Mouse (Mus musculus) liver, embryonic 11.5 days (tissue): ENCODE measurements around the gene Ercc2. TPM values are rescaled to one million over a fixed set of nuclear protein-coding genes. Genes with fewer than 3 reads are reported as not detected.

Experiments used
- ATAC-seq: fragments of 200-750 bp; cut with Nextera tagmentation; replicated peaks from 2 replicates; pipeline ENCODE4 v1.8.0; 2017; ENCODE audit warnings: moderate number of reproducible peaks, mild to moderate bottlenecking, moderate TSS enrichment, moderate library complexity; ENCODE audit not compliant: low FRiP score
- DNase-seq: peaks from one replicate; pipeline ENCODE4 v3.0.0-alpha.2; 2017; ENCODE audit warnings: low spot score
- H3K27ac ChIP-seq: fragments of 300-500 bp; sonication (generic); 2 replicates; pipeline ENCODE4 v1.5.1; 2014; ENCODE audit warnings: mild to moderate bottlenecking, low read depth, low read length, control low read depth
- H3K27me3 ChIP-seq: fragments of 300-500 bp; sonication (generic); replicated peaks from 2 replicates; pipeline ENCODE4 v1.6.1; 2014; ENCODE audit warnings: low read length, mixed read lengths; ENCODE audit not compliant: control insufficient read depth, insufficient read depth
- H3K36me3 ChIP-seq: fragments of 300-500 bp; sonication (generic); 2 replicates; pipeline ENCODE4 v1.6.1; 2014; ENCODE audit warnings: mild to moderate bottlenecking, low read length, moderate library complexity, mixed read lengths; ENCODE audit not compliant: control insufficient read depth, insufficient read depth
- H3K4me1 ChIP-seq: fragments of 300-500 bp; sonication (generic); replicated peaks from 2 replicates; pipeline ENCODE4 v1.6.1; 2014; ENCODE audit warnings: low read length, mixed read lengths; ENCODE audit not compliant: control insufficient read depth, insufficient read depth
- H3K4me2 ChIP-seq: fragments of 300-500 bp; sonication (generic); 2 replicates; pipeline ENCODE4 v1.6.1; 2014; ENCODE audit warnings: mild to moderate bottlenecking, control low read depth, moderate library complexity
- H3K4me3 ChIP-seq: fragments of 300-500 bp; sonication (generic); 2 replicates; pipeline ENCODE4 v1.5.1; 2014; ENCODE audit warnings: low read depth, low read length, control low read depth
- H3K9ac ChIP-seq: fragments of 300-500 bp; sonication (generic); 2 replicates; pipeline ENCODE4 v1.6.1; 2014; ENCODE audit warnings: low read depth, low read length, control low read depth
- H3K9me3 ChIP-seq: fragments of 300-500 bp; sonication (generic); 2 replicates; pipeline ENCODE4 v1.6.1; 2016; ENCODE audit warnings: low read length, inconsistent platforms, mixed read lengths; ENCODE audit not compliant: control insufficient read depth
- WGBS: fragments of 180-500 bp; shearing (Covaris S2); extraction: QIAGEN DNeasy Blood & Tissue Kit; methylation state at CpG from one replicate; pipeline ENCODE4 v1.1.7; 2014; 5-methylcytosine and 5-hydroxymethylcytosine counted together
- polyA plus RNA-seq: library from polyadenylated mRNA; unstranded; fragments of >200 nt; fragmentation: Nextera tagmentation; extraction: Ambion mirVana; gene quantifications from 2 replicates; pipeline ENCODE4 v1.2.1, GENCODE M21; 2014

Gene Ercc2
- polyA plus RNA-seq, 1 experiment from 2014 or later, result 15.6 TPM

- Histone ChIP-seq H3K9ac (no peak overlapping the region), H3K4me3 (no peak overlapping the region), H3K27me3 (peaks cover 18% of the 10 kb centered on the region), H3K36me3 (no peaks in the 10 kb centered on the region), H3K27ac (no peak overlapping the region), H3K9me3 (no peaks in the 10 kb centered on the region), H3K4me1 (peaks cover 25% of the 10 kb centered on the region), H3K4me2 (no peak overlapping the region)
- DNase-seq (no peak), ATAC-seq (no peak)
- WGBS, result 70% methylated on average over 4 of the region's 4 CpGs
Measured at GRCm38 (mm10) chr7:19365376-19365775, 16.4 kb upstream of the Ercc2 start.

GRCm38 (mm10) chr7:19368380-19368779 is 13.4 kb upstream of the Ercc2 start:
- ATAC-seq (no peak), DNase-seq (peak; percentile 60)
- Histone ChIP-seq H3K4me3 (no peak overlapping the region), H3K27me3 (peaks cover 14% of the 10 kb centered on the region), H3K36me3 (0 out of 2 replicates have a peak, but pooled peaks cover 2% of the 10 kb centered on the region), H3K27ac (no peak overlapping the region), H3K4me2 (no peak overlapping the region), H3K4me1 (peaks cover 7% of the 10 kb centered on the region; the same call in 1 of the 2 replicates), H3K9me3 (no peaks in the 10 kb centered on the region), H3K9ac (no peak overlapping the region)
- WGBS, result 18% methylated on average over 16 of the region's 16 CpGs

- ATAC-seq (peak; percentile 69), DNase-seq (peak; percentile 66)
- Histone ChIP-seq H3K4me3 (peak overlapping the region; percentile 31), H3K4me2 (peak overlapping the region; percentile 70), H3K27ac (no peak overlapping the region), H3K36me3 (0 out of 2 replicates have a peak, but pooled peaks cover 2% of the 10 kb centered on the region), H3K9me3 (no peaks in the 10 kb centered on the region), H3K9ac (0 out of 2 replicates have a peak overlapping the region, but pooled peaks have one; percentile 34), H3K4me1 (peaks cover 4% of the 10 kb centered on the region; the same call in 1 of the 2 replicates), H3K27me3 (peaks cover 14% of the 10 kb centered on the region)
- WGBS, result 12% methylated on average over 46 of the region's 46 CpGs
Measured at GRCm38 (mm10) chr7:19369823-19370425, 11.9 kb upstream of the Ercc2 start.

- Histone ChIP-seq H3K9me3 (no peaks in the 10 kb centered on the region), H3K4me3 (no peak overlapping the region), H3K27ac (no peak overlapping the region), H3K4me2 (no peak overlapping the region), H3K4me1 (peaks cover 4% of the 10 kb centered on the region; the same call in 1 of the 2 replicates), H3K9ac (no peak overlapping the region), H3K36me3 (peaks cover 2% of the 10 kb centered on the region; the same call in 1 of the 2 replicates), H3K27me3 (peaks cover 14% of the 10 kb centered on the region)
- 75% methylated on average over 2 of the region's 2 CpGs for WGBS
- DNase-seq (no peak), ATAC-seq (no peak)
Measured at GRCm38 (mm10) chr7:19373367-19373766, 8.4 kb upstream of the Ercc2 start.

GRCm38 (mm10) chr7:19375368-19375767 is 6.4 kb upstream of the Ercc2 start:
- Histone ChIP-seq H3K4me3 (no peak overlapping the region), H3K9me3 (no peaks in the 10 kb centered on the region), H3K4me1 (no peaks in the 10 kb centered on the region), H3K27me3 (no peaks in the 10 kb centered on the region), H3K4me2 (no peak overlapping the region), H3K27ac (no peak overlapping the region), H3K9ac (no peak overlapping the region), H3K36me3 (peaks cover 2% of the 10 kb centered on the region; the same call in 1 of the 2 replicates)
- DNase-seq, result no peak
- WGBS, result 76% methylated on average over 18 of the region's 18 CpGs
- ATAC-seq, result no peak

- ATAC-seq (no peak), DNase-seq (no peak)
- 76% methylated on average over 4 of the region's 4 CpGs for WGBS
- Histone ChIP-seq H3K27me3 (no peaks in the 10 kb centered on the region), H3K4me3 (no peak overlapping the region), H3K9ac (no peak overlapping the region), H3K4me1 (no peaks in the 10 kb centered on the region), H3K36me3 (peaks cover 2% of the 10 kb centered on the region; the same call in 1 of the 2 replicates), H3K27ac (no peak overlapping the region), H3K9me3 (no peaks in the 10 kb centered on the region), H3K4me2 (no peak overlapping the region)
Measured at GRCm38 (mm10) chr7:19376019-19376418, 5.8 kb upstream of the Ercc2 start.

GRCm38 (mm10) chr7:19378049-19378448 is 3.8 kb upstream of the Ercc2 start:
- no peak for ATAC-seq
- 46% methylated on average over 8 of the region's 8 CpGs for WGBS
- H3K9me3 ChIP-seq, result no peaks in the 10 kb centered on the region
- peaks cover 4% of the 10 kb centered on the region for H3K4me1 ChIP-seq
- no peak overlapping the region for H3K4me3 ChIP-seq
- no peaks in the 10 kb centered on the region for H3K27me3 ChIP-seq
- H3K27ac ChIP-seq, result no peak overlapping the region
- no peak for DNase-seq
- no peak overlapping the region for H3K4me2 ChIP-seq
- no peak overlapping the region for H3K9ac ChIP-seq
- H3K36me3 ChIP-seq, result peaks cover under 1% of the 10 kb centered on the region; the same call in 1 of the 2 replicates

GRCm38 (mm10) chr7:19382166-19382541 is 344 bp downstream of the Ercc2 start:
- Histone ChIP-seq H3K27me3 (no peaks in the 10 kb centered on the region), H3K9ac (peak overlapping the region; percentile 82), H3K4me1 (peaks cover 8% of the 10 kb centered on the region), H3K4me2 (peak overlapping the region; percentile 95), H3K36me3 (peaks cover 23% of the 10 kb centered on the region), H3K9me3 (no peaks in the 10 kb centered on the region), H3K27ac (peak overlapping the region; percentile 13), H3K4me3 (peak overlapping the region; percentile 97)
- ATAC-seq (peak; percentile 59), DNase-seq (no peak)
- WGBS, result 0% methylated on average over 37 of the region's 37 CpGs

GRCm38 (mm10) chr7:19383708-19384107 is 1.9 kb downstream of the Ercc2 start:
- 88% methylated on average over 9 of the region's 9 CpGs for WGBS
- no peak for DNase-seq
- H3K4me3 ChIP-seq, result no peak overlapping the region
- H3K9me3 ChIP-seq, result no peaks in the 10 kb centered on the region
- H3K9ac ChIP-seq, result no peak overlapping the region
- H3K36me3 ChIP-seq, result peaks cover 35% of the 10 kb centered on the region
- no peak for ATAC-seq
- H3K4me2 ChIP-seq, result peak overlapping the region; percentile 20; the same call in 1 of the 2 replicates
- no peaks in the 10 kb centered on the region for H3K27me3 ChIP-seq
- peaks cover 8% of the 10 kb centered on the region for H3K4me1 ChIP-seq
- no peak overlapping the region for H3K27ac ChIP-seq
